ENCODE assay signal across 9 mouse cellular contexts in genomic region chr2:152939846-152940245, GRCm38 (mm10). TPM values are rescaled to one million over a fixed set of nuclear protein-coding genes. Genes with fewer than 3 reads are reported as not detected.
DNase-seq lines count a peak whose midpoint lies in the region; ATAC-seq and TF ChIP-seq lines count a peak whose summit lies in the region.
"Had no signal": no experiment of that assay in that cellular context is flagged by ENCODE, and none has a peak within 500 bp of the region (broad histone marks: within the 10 kb centered on the region; RNA-seq: fewer than 3 reads in every experiment).

No protein-coding gene starts in this region.

- no peak overlapping the region for H3K4me3 ChIP-seq in liver, adult 2 months (ENCODE audit: insufficient read depth, low read depth, low read length)
- H3K4me3 ChIP-seq in liver, embryonic 12.5 days = no peak overlapping the region
- no peak overlapping the region for H3K4me3 ChIP-seq in hindbrain, embryonic 16.5 days (ENCODE audit: low read length)

- peak; percentile 83 for DNase-seq in embryo, embryonic 10 days (ENCODE audit: low spot score)
- no peak for DNase-seq in embryo, embryonic 9.5 days (ENCODE audit: extremely low spot score)
- no peak for DNase-seq in liver, adult 2 months (ENCODE audit: extremely low read depth, low read depth, low spot score)
- DNase-seq in T-cell, adult 2 months (ENCODE audit: low spot score) = peak; percentile 34
- peak; percentile 44 to 52 for DNase-seq in monocyte, adult 2 months (ENCODE audit: low read depth in 1 of 2, low spot score in 2 of 2)

- no peaks in the 10 kb centered on the region for H3K36me3 ChIP-seq in liver, adult 2 months (ENCODE audit: control insufficient read depth, insufficient read depth, low read length)
- no peaks in the 10 kb centered on the region for H3K36me3 ChIP-seq in liver, embryonic 12.5 days
- H3K36me3 ChIP-seq in hindbrain, embryonic 16.5 days (ENCODE audit: control insufficient read depth, insufficient read depth, low read length) = no peaks in the 10 kb centered on the region

- WGBS in liver, adult 2 months = 5% methylated on average over 4 of the region's 4 CpGs
- WGBS in liver, embryonic 12.5 days (ENCODE audit: insufficient replicate concordance) = 3% methylated on average over 4 of the region's 4 CpGs
- 16% methylated on average over 4 of the region's 4 CpGs for WGBS in hindbrain, embryonic 16.5 days

- no peak overlapping the region for H3K9ac ChIP-seq in liver, adult 2 months (ENCODE audit: low read depth, low read length)
- H3K9ac ChIP-seq in liver, embryonic 12.5 days = no peak overlapping the region
- no peak overlapping the region for H3K9ac ChIP-seq in hindbrain, embryonic 16.5 days (ENCODE audit: low read depth, low read length)

- H3K79me2 ChIP-seq in liver, adult 2 months (ENCODE audit: control insufficient read depth, insufficient read depth, low read length) = no peaks in the 10 kb centered on the region

- ATAC-seq in liver, embryonic 12.5 days = no peak
- 0 out of 2 replicates have a peak, but pooled peaks have one; percentile 39 for ATAC-seq in erythroblast, adult 5-6 weeks (replicated peaks; ENCODE audit: low FRiP score, poor library complexity, severe bottlenecking)
- ATAC-seq in hindbrain, embryonic 16.5 days = no peak

- no peaks in the 10 kb centered on the region for H3K9me3 ChIP-seq in liver, embryonic 12.5 days (replicated peaks)
- no peaks in the 10 kb centered on the region for H3K9me3 ChIP-seq in hindbrain, embryonic 16.5 days (ENCODE audit: control insufficient read depth, low read length)

- peak; percentile 87 for TF ChIP-seq CTCF in liver, adult 2 months (IDR thresholded peaks at IDR 0.05; ENCODE audit: low read depth, low read length)

- peaks cover 7% of the 10 kb centered on the region for H3K27me3 ChIP-seq in liver, adult 2 months (ENCODE audit: control insufficient read depth, insufficient read depth, low read length)
- peaks cover 78% of the 10 kb centered on the region for H3K27me3 ChIP-seq in liver, embryonic 12.5 days (replicated peaks)
- peaks cover 30% of the 10 kb centered on the region for H3K27me3 ChIP-seq in hindbrain, embryonic 16.5 days (replicated peaks; ENCODE audit: control insufficient read depth, insufficient read depth, low read length)

- H3K4me1 ChIP-seq in liver, adult 2 months (ENCODE audit: control insufficient read depth, insufficient read depth, low read length) = no peaks in the 10 kb centered on the region
- 0 out of 2 replicates have a peak, but pooled peaks cover 6% of the 10 kb centered on the region for H3K4me1 ChIP-seq in liver, embryonic 12.5 days
- H3K4me1 ChIP-seq in hindbrain, embryonic 16.5 days (ENCODE audit: control insufficient read depth, insufficient read depth, low read depth, low read length) = peaks cover 13% of the 10 kb centered on the region

- no peak overlapping the region for H3K27ac ChIP-seq in liver, adult 2 months (replicated peaks; ENCODE audit: insufficient read depth, low read depth, low read length)
- no peak overlapping the region for H3K27ac ChIP-seq in liver, embryonic 12.5 days
- no peak overlapping the region for H3K27ac ChIP-seq in hindbrain, embryonic 16.5 days (ENCODE audit: low read depth, low read length)

- TF ChIP-seq POLR2A in liver, adult 2 months (IDR thresholded peaks at IDR 0.05; ENCODE audit: extremely low read depth, insufficient read depth, low read length) = no peak

- no peak overlapping the region for H3K4me2 ChIP-seq in liver, embryonic 12.5 days
- H3K4me2 ChIP-seq in hindbrain, embryonic 16.5 days (ENCODE audit: low read length) = no peak overlapping the region

RNA-seq across cellular contexts. Expression of gene Foxs1, which starts 6.8 kb away (rescaled TPM):
- total RNA-seq in liver, adult 2 months (2014; rRNA removed) = 0.34 TPM in 1 of 2 replicates, not detected in the other
- 1.1 and 1.6 TPM in 2 replicates for polyA plus RNA-seq in liver, adult 2 months (2012; rRNA removed)
- polyA plus RNA-seq in liver, embryonic 12.5 days (2016; fragmentation: Nextera tagmentation; extraction: Ambion mirVana) = 0.13 TPM in 1 of 2 replicates, not detected in the other
- not detected in 2 replicates for total RNA-seq in erythroblast, adult 5-6 weeks (2015; ENCODE audit: low replicate concordance)
- total RNA-seq in erythroblast, adult 5-6 weeks (2017; ENCODE audit: low replicate concordance) = not detected in 2 replicates
- 4.2 and 4.5 TPM in 2 replicates for polyA plus RNA-seq in hindbrain, embryonic 16.5 days (2015; fragmentation: Nextera tagmentation; extraction: Ambion mirVana)

RNA-seq across cellular contexts. Expression of gene Dusp15, which starts 11.7 kb away (rescaled TPM):
- total RNA-seq in liver, adult 2 months (2014; rRNA removed) = not detected in 2 replicates
- not detected in 2 replicates for polyA plus RNA-seq in liver, adult 2 months (2012; rRNA removed)
- polyA plus RNA-seq in liver, embryonic 12.5 days (2016; fragmentation: Nextera tagmentation; extraction: Ambion mirVana) = not detected in 2 replicates
- not detected in 2 replicates for total RNA-seq in erythroblast, adult 5-6 weeks (2015; ENCODE audit: low replicate concordance)
- total RNA-seq in erythroblast, adult 5-6 weeks (2017; ENCODE audit: low replicate concordance) = 0.17 TPM in 1 of 2 replicates, not detected in the other
- polyA plus RNA-seq in hindbrain, embryonic 16.5 days (2015; fragmentation: Nextera tagmentation; extraction: Ambion mirVana) = 11.6 and 13.6 TPM in 2 replicates

RNA-seq across cellular contexts. Expression of gene Ttll9, which starts 22.4 kb away (rescaled TPM):
- total RNA-seq in liver, adult 2 months (2014; rRNA removed) = 0.20 TPM in 1 of 2 replicates, not detected in the other
- 0.11 and 0.19 TPM in 2 replicates for polyA plus RNA-seq in liver, adult 2 months (2012; rRNA removed)
- 0.14 and 0.15 TPM in 2 replicates for polyA plus RNA-seq in liver, embryonic 12.5 days (2016; fragmentation: Nextera tagmentation; extraction: Ambion mirVana)
- total RNA-seq in erythroblast, adult 5-6 weeks (2015; ENCODE audit: low replicate concordance) = 0.38 TPM in 1 of 2 replicates, not detected in the other
- not detected in 2 replicates for total RNA-seq in erythroblast, adult 5-6 weeks (2017; ENCODE audit: low replicate concordance)
- polyA plus RNA-seq in hindbrain, embryonic 16.5 days (2015; fragmentation: Nextera tagmentation; extraction: Ambion mirVana) = 9.2 and 10.5 TPM in 2 replicates
- total RNA-seq: heart, postnatal 10 days had no signal

RNA-seq across cellular contexts. Expression of gene Mylk2, which starts 28.7 kb away (rescaled TPM):
- 0.09 TPM in 1 of 2 replicates, not detected in the other for total RNA-seq in liver, adult 2 months (2014; rRNA removed)
- not detected in 2 replicates for polyA plus RNA-seq in liver, adult 2 months (2012; rRNA removed)
- not detected in 2 replicates for polyA plus RNA-seq in liver, embryonic 12.5 days (2016; fragmentation: Nextera tagmentation; extraction: Ambion mirVana)
- not detected in 2 replicates for total RNA-seq in erythroblast, adult 5-6 weeks (2015; ENCODE audit: low replicate concordance)
- total RNA-seq in erythroblast, adult 5-6 weeks (2017; ENCODE audit: low replicate concordance) = not detected in 2 replicates
- polyA plus RNA-seq in hindbrain, embryonic 16.5 days (2015; fragmentation: Nextera tagmentation; extraction: Ambion mirVana) = 0.21 and 0.44 TPM in 2 replicates

Comparison
In these comparisons a context has a peak if more than half of its experiments do, and no peak if none do; other contexts are left out.
1. DNase-seq: peak in embryo, embryonic 10 days (single experiment), T-cell, adult 2 months (single experiment) and monocyte, adult 2 months (2 of 2); none in embryo, embryonic 9.5 days (single experiment) and liver, adult 2 months (single experiment).
2. RNA of gene Dusp15, which starts 11.7 kb away (polyA plus RNA-seq): 11.6 to 13.6 TPM in hindbrain, embryonic 16.5 days; not detected in liver, embryonic 12.5 days and not detected in liver, adult 2 months; every median in the first group is over 10 times any median in the second.